Mouse (Mus musculus) C2C12 (cell line): ENCODE results near the gene Ccr5.

Experiments
- CEBPB ChIP-seq: IDR thresholded peaks from one replicate; pipeline ENCODE4 v1.6.1; 2011; ENCODE audit warnings: low read depth, mild to moderate bottlenecking, control low read depth, moderate library complexity
- CTCF ChIP-seq: IDR thresholded peaks from one replicate; pipeline ENCODE4 v1.5.1; 2011; ENCODE audit not compliant: control insufficient read depth, insufficient read depth, insufficient read length
- FOSL1 ChIP-seq: IDR thresholded peaks from one replicate; pipeline ENCODE4 v1.8.0; 2011; ENCODE audit warnings: mild to moderate bottlenecking, low read length; ENCODE audit not compliant: poor library complexity, insufficient read depth, severe bottlenecking
- MYOD1 ChIP-seq: IDR thresholded peaks from one replicate; pipeline ENCODE4 v1.6.1; 2011; ENCODE audit warnings: low read depth; ENCODE audit not compliant: control insufficient read depth, insufficient read length
- MYOG ChIP-seq: IDR thresholded peaks from one replicate; pipeline ENCODE4 v1.6.1; 2011; ENCODE audit not compliant: control insufficient read depth, insufficient read length; ENCODE audit errors: extremely low read depth
- USF1 ChIP-seq: IDR thresholded peaks from one replicate; pipeline ENCODE4 v1.6.1; 2011; ENCODE audit warnings: low read depth, mild to moderate bottlenecking, control low read depth, moderate library complexity

DNA sequence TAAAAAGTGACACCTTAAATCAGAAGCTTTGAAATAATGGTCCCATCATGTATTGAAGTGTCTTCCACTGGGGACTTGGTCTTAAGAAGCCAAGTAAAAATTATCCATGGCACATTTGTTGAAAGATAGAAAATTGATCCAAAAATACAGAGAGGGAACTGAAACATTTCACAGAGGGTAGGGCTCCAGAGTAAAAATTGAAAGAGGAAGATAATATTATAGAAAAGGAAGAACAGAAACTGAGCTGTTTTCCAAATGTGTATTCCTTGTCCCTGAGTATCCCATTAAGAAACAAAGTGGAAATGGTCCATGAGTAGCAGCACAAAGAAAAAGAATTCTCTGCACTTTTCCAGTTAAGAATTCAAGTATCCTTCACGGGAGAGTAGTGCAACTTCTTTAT is 30.9 kb upstream of the Ccr5 start:
- TF ChIP-seq CTCF (no peak), MYOG (no peak), USF1 (no peak), FOSL1 (no peak), CEBPB (no peak), MYOD1 (no peak)
